Mouse (Mus musculus) E14TG2a.4 (cell line): Measurements from ENCODE around the gene Cdiptos.

Experiments used
- H3K27me3 ChIP-seq: 2 replicates; pipeline ENCODE4 v1.6.1; 2014; ENCODE audit warnings: low read length, control low read depth; ENCODE audit not compliant: insufficient read depth
- H3K36me3 ChIP-seq: 2 replicates; pipeline ENCODE4 v1.6.1; 2014; ENCODE audit warnings: low read length, control low read depth; ENCODE audit not compliant: insufficient read depth
- H3K4me1 ChIP-seq: replicated peaks from 2 replicates; pipeline ENCODE4 v1.6.1; 2014; ENCODE audit warnings: low read depth, low read length, control low read depth
- H3K4me3 ChIP-seq: replicated peaks from 2 replicates; pipeline ENCODE4 v1.5.1; 2014; ENCODE audit warnings: mild to moderate bottlenecking, low read length
- H3K9me3 ChIP-seq: 2 replicates; pipeline ENCODE4 v1.6.1; 2014; ENCODE audit warnings: low read length, control low read depth
- CTCF ChIP-seq: conservative IDR thresholded peaks from 2 replicates; pipeline ENCODE4 v1.5.1; 2014; ENCODE audit warnings: low read length
- NANOG ChIP-seq: IDR thresholded peaks from 2 replicates; pipeline ENCODE4 v1.6.1; 2014; ENCODE audit warnings: borderline replicate concordance, low read length, mixed read lengths
- POU5F1 ChIP-seq: IDR thresholded peaks from 2 replicates; pipeline ENCODE4 v1.6.1; 2014; ENCODE audit warnings: low read length, borderline replicate concordance

The Cdiptos gene

GRCm38 (mm10) chr7:126975950-126976866 is at the start of gene Cdiptos:
TSS of gene Cdiptos (minus strand) at chr7:126976098.
- no peak for TF ChIP-seq POU5F1
- TF ChIP-seq CTCF, result peak; percentile 75
- Histone ChIP-seq H3K27me3 (no peaks in the 10 kb centered on the region), H3K9me3 (no peaks in the 10 kb centered on the region), H3K4me3 (peak within 1 kb of the TSS; percentile 100), H3K4me1 (peaks cover 41% of the 10 kb centered on the region), H3K36me3 (peaks cover 37% of the 10 kb centered on the region)

DNA sequence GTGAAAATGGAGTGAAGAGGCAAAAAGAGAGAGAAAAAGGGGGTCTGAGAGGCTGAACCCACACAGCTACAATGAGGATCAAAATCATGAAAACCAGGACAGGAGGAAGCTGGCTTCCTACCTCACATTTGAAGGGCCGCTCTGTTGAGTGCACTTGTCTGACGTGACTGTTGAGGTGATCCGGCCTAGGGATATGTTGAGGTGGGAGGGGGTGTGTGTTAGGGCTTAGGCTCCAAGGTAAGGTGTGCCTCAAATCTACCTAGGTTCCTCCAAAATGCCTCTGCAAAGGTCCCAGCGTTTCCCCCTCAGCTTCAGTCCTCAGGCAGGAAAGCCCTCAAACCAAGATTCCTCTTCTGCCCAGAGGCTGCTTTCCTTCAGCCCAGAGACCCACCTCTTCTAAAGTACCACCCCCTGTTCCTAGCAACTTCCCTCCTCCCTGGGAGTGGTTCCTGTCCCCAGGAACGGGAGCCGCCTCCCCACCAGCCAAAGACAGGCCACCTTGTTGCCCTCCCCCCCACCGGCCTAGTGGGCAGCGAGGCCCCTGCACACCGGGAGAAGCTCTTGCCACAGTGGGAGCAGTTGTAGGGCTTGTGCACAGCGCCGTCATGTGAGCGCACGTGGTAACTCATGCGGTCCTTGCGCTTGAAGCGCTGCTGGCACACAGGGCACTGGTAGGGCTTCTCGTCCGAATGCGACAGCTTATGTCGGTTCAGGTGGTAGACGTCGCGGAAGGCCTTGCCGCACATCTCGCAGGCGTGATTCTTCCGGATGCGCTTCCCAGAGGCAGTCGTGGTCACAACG is 49.1 kb upstream of the Cdiptos start:
- H3K4me3 ChIP-seq, result peak overlapping the region; percentile 94
- peaks cover 62% of the 10 kb centered on the region for H3K36me3 ChIP-seq
- H3K4me1 ChIP-seq, result peaks cover 73% of the 10 kb centered on the region
- TF ChIP-seq POU5F1, result no peak
- no peak for TF ChIP-seq NANOG
- no peaks in the 10 kb centered on the region for H3K9me3 ChIP-seq
- H3K27me3 ChIP-seq, result no peaks in the 10 kb centered on the region

- peaks cover 60% of the 10 kb centered on the region for H3K36me3 ChIP-seq
- TF ChIP-seq POU5F1 (no peak), CTCF (no peak), NANOG (no peak)
- peak overlapping the region; percentile 94 for H3K4me3 ChIP-seq
- H3K27me3 ChIP-seq, result no peaks in the 10 kb centered on the region
- peaks cover 73% of the 10 kb centered on the region for H3K4me1 ChIP-seq
- no peaks in the 10 kb centered on the region for H3K9me3 ChIP-seq
Measured at GRCm38 (mm10) chr7:127023896-127024690, 48.2 kb upstream of the Cdiptos start.

GRCm38 (mm10) chr7:127023272-127023691 is 47.4 kb upstream of the Cdiptos start:
- no peak for TF ChIP-seq CTCF
- no peak for TF ChIP-seq NANOG
- no peak for TF ChIP-seq POU5F1

GRCm38 (mm10) chr7:127022528-127023271 is 46.8 kb upstream of the Cdiptos start:
- peaks cover 51% of the 10 kb centered on the region for H3K36me3 ChIP-seq
- H3K4me1 ChIP-seq, result peaks cover 73% of the 10 kb centered on the region
- peak overlapping the region; percentile 94 for H3K4me3 ChIP-seq
- H3K9me3 ChIP-seq, result no peaks in the 10 kb centered on the region
- H3K27me3 ChIP-seq, result no peaks in the 10 kb centered on the region
- TF ChIP-seq CTCF (no peak), NANOG (no peak), POU5F1 (no peak)

More at GRCm38 (mm10) chr7:127023272-127023691, 47.4 kb upstream of the Cdiptos start:
- Histone ChIP-seq H3K4me1 (peaks cover 73% of the 10 kb centered on the region), H3K27me3 (no peaks in the 10 kb centered on the region), H3K36me3 (peaks cover 57% of the 10 kb centered on the region), H3K9me3 (no peaks in the 10 kb centered on the region), H3K4me3 (peak overlapping the region; percentile 94)

DNA sequence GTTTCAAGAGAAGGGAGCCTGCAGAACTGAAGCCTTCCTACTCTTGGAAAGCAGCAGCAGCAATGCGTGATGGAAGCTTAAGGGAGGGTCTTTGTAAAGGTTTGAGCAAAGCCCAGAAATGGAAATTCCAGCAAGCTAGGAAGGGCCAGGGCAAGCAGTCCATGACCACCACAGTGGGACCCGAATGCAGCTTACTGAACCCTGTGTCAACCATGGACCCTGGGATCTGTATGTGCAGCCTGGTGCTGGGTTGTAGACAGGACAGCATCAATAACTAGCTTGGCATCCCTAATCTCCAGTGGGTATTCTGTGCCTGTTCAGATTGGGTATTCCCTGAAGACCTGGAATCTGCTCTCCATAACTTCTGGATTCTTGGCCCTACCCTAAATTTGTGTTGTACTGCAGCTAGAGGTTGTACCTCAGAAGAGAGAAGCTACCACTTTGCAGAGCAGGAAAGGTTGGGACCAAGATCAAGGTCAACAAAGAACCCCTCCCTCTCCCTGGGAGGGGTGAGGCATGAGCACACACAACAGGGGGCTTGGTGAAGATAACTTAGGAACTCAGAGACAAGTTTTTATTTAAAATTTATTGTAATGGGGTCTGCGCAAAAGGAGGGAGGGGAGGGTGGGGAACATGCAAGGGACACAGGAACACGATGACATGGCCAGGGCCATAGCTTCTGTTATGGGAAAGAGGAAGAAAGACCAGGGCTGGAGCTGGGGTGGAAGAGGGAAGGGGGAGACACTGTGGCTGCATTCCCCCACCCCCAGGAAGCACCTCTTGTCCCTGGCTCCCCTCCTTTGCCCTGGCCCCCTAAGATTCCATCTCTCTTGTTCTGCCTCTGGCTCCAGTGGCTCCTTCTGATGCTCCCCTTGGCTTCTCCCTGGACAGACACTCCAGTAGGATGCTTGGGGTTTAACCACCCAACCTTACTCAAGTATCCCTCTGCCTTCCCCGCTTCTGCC is 45.9 kb upstream of the Cdiptos start:
- TF ChIP-seq CTCF (no peak), NANOG (no peak)
- peaks cover 74% of the 10 kb centered on the region for H3K4me1 ChIP-seq
- H3K4me3 ChIP-seq, result peak overlapping the region; percentile 94
- peaks cover 50% of the 10 kb centered on the region for H3K36me3 ChIP-seq
- H3K9me3 ChIP-seq, result no peaks in the 10 kb centered on the region
- H3K27me3 ChIP-seq, result no peaks in the 10 kb centered on the region

DNA sequence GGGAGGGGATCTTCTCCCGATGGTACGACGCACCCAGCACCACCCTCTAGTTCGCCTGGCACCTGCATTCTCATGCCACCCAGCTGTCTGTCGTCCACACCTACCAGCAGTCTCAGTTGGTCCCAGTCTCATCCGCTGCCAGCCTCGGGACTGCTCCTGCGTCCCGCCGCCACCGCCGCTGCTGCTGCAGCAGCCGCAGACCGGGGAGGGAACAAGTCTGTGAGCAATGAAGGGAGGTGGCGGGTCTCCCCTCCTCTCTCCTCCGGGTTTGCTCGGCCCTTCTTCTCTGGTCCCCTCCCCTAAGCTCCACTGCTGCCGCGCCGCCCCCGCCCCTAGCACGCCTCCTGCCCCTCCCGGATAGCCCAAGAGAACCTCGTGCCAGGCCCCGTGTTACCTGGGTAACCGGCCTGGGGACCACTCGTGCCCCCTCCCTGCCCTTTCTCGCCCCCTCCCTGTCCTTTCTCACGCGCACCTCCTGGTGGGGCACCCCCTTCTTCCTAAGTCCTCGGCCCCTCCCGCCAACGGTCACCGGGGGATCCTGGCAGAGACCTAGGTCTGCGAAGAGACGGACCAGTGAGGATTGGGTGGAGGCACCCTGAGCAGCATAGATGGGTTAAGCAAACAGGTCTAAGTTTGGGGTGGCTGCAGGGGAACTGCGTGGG is 45.1 kb upstream of the Cdiptos start, which contains the start of the genes Gm42742 and Prrt2:
Gene Gm42742, minus strand, starts transcription at position 197 of the 662 bp plus-strand sequence.
Gene Prrt2, minus strand, starts transcription at position 311 of the 662 bp plus-strand sequence.
- peaks cover 74% of the 10 kb centered on the region for H3K4me1 ChIP-seq
- peaks cover 50% of the 10 kb centered on the region for H3K36me3 ChIP-seq
- H3K9me3 ChIP-seq, result no peaks in the 10 kb centered on the region
- no peak for TF ChIP-seq POU5F1
- no peak for TF ChIP-seq NANOG
- TF ChIP-seq CTCF, result no peak
- peak within 1 kb of the TSS; percentile 77 for H3K4me3 ChIP-seq
- H3K27me3 ChIP-seq, result no peaks in the 10 kb centered on the region
